Mouse (Mus musculus): ENCODE results near the gene Ttc28.
"Not testable (repeated sequence)": the region's sequence is repeated elsewhere in the genome, so short reads cannot be mapped to it uniquely, and the experiment has no call there.

Gene Ttc28

DNA sequence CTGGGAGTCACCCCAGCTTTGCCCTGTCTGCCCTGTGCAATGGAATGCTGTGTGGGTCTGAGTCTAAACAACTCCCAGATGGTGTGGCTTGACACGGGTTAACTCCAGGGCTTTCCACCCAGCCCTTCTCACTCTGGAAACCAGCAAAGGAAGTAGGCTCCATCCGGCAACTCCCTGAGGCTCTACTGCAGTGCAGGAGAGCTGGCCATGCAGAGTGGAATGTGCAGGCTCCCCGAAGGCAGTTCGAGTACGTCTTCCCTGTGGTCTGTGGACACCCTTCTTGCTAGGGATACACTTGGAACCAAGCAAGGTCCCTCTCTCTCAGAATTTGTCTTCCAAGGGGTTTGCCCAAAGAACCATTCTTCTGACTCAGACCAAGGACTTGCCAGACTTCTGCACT, 348.2 kb downstream of the Ttc28 start:
- in situ Hi-C loops (cut with MboI; ENCODE audit: low pct_unique_long_range_greater_than_20kb in 1 of 2, low sequenced_read_pairs in 2 of 2, unreplicated experiment in 1 of 2), result no loop called here

DNA sequence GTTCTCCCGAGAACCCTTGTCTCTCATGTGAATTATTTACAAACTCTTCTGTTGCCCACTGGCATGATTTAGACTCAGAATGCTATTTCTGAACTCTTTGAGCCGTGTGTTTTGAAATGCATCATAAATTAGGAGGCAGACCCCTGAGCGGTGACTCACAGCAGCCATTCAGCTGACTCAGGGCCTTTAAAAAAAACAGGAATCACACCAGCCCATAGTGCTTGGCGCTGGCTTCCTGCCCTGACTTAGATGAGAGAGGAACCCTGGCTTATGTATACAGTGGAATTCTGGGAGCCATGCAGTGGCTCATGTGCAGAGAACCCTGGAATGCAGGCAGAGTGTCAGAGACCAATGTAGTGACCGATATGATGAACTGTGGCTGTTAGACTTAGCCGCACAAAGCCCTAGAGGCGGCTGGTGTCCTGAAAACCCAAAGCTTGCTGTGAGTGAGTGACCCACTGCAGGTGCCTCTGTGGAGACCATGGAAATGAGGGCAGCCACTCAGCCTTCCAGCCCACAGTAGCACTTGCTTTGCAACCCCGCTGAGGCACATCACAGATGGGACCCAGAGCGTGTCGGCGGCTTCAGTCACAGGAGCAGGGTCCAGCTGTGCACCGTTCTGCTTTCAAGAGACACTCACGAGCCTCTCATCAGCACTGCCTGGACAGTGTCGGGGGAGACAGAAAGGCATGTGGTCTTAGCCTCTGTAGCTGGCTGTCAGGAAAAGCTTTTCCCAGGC, 348.9 kb downstream of the Ttc28 start:
- in situ Hi-C loops (cut with MboI; ENCODE audit: low pct_unique_long_range_greater_than_20kb in 1 of 2, low sequenced_read_pairs in 2 of 2, unreplicated experiment in 1 of 2), result no loop called here

DNA sequence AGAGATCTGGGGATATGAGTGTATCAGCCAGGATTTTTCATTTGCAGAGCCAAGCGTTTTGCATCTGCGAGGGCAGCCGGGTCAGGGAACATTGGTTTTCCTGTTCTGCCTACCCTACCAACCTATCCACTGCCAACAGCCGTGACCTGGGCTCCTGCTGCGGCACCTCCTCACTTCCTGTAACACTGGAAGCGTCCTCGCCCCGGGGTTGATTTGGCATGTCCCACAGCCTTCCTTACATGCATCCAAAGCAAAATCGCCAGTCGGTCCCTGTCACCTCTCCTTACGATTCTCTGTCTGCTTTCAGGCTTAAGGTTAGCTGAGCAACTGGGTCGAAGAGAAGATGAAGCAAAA, 349.4 kb downstream of the Ttc28 start:
- in situ Hi-C loops (cut with MboI; ENCODE audit: low pct_unique_long_range_greater_than_20kb in 1 of 2, low sequenced_read_pairs in 2 of 2, unreplicated experiment in 1 of 2), result no loop called here

DNA sequence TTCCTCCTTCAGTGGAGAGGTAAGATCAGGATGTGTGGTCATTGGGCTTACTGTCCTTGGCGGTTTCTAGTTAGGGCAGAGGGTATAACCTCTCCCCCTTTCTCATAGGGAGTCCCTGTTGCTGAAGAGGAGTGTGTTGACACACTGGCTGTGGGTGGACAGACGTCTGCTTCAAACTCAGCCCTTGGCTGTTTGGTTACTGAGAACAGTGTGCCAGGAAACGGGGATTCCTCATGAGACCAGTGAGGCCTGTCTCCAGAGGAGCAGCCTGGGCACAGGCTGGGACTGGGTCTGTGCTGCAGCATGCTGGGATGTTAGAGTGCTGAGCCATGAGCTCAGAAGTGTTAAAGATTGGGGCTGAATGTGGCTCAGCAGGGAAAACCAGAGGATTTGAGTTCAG, 350.1 kb downstream of the Ttc28 start:
- in situ Hi-C loops (cut with MboI; ENCODE audit: low pct_unique_long_range_greater_than_20kb in 1 of 2, low sequenced_read_pairs in 2 of 2, unreplicated experiment in 1 of 2), result no loop called here

DNA sequence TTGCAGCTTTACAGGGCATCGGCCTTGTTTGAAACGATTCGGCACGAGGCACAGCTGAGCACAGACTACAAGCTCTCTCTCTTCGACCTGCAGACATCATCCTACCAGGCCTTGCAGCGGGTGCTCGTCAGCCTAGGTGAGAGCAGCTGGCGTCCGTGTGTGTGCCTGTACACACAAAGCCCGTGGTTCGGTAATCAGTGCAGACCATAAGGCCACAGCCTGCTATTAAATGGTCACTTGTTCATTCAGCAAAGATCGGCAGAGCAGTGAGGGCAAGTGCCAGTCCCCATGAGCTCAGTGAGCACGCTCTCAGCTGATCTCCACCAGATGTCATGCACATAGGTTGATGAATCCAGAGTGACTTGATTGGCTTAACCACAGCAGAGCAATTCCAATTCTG, 351.4 kb downstream of the Ttc28 start:
- in situ Hi-C loops (cut with MboI; ENCODE audit: low pct_unique_long_range_greater_than_20kb in 1 of 2, low sequenced_read_pairs in 2 of 2, unreplicated experiment in 1 of 2), result no loop called here

DNA sequence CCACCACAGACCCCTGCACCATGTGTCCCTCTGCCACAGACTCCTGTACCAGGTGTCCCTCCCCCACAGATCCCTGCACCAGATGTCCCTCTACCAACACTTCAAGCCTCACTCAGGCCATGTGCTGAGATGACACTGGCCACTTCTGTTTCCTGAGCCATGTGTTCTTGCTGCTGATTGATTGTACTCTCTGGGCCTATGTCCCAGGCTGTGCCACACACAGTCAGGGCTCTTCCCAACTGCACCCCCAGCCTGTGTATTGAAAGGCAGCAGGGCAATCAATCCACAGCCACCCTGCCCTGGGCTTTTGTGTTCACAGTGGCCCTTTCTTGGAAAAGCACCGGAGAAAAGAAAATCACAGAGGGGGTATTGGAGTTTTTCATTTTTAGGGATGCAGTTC, 352.2 kb downstream of the Ttc28 start:
- in situ Hi-C loops (cut with MboI; ENCODE audit: low pct_unique_long_range_greater_than_20kb in 1 of 2, low sequenced_read_pairs in 2 of 2, unreplicated experiment in 1 of 2), result no loop called here

DNA sequence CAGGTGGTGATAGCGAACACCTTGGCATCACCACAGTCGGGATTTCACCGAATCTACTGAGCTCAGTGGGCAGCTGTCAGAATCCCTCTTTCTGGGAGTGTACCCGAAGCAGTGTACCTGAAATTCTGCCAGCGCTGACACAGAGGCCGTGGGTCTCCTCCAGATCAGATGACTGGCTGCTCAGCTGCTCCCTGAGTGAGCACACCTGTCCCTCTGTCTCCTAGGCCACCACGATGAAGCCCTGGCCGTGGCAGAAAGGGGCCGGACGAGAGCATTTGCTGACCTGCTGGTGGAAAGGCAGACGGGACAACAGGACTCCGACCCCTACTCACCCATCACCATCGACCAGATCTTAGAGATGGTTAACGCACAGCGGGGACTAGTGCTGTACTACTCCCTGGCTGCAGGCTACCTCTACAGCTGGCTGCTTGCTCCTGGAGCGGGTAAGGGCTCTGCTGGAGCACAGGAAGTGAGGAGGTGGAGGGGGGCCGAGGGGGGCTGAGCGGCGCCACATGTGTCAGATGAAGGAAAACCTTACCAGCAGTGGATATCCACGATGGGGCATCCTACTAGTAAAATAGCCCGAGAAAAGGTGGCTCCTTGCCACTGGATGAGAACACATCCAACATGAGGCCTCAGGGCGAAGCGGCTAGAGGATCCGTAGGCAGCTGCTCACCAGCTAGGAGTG, 353.6 kb downstream of the Ttc28 start:
- in situ Hi-C loops (cut with MboI; ENCODE audit: low pct_unique_long_range_greater_than_20kb in 1 of 2, low sequenced_read_pairs in 2 of 2, unreplicated experiment in 1 of 2), result no loop called here

DNA sequence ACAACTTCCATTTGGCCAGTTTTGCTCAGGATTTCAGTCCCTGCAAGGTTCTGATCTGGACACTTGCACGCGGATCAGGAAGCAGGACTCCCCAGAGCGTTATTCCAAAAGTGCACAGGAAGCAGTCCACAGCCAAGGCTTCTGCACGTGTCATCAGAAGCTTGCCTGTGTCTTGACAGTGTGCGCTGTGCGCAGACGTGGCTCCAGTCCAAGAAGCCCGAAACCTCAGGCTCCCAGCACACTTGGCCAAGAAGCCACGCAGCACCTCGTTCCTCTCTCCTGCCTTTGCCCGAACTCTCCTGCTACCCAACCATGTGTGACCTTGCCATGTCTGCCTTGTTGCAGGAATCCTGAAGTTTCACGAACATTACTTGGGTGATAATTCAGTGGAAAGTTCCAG, 355.5 kb downstream of the Ttc28 start:
- in situ Hi-C loops (cut with MboI; ENCODE audit: low pct_unique_long_range_greater_than_20kb in 1 of 2, low sequenced_read_pairs in 2 of 2, unreplicated experiment in 1 of 2), result no loop called here

DNA sequence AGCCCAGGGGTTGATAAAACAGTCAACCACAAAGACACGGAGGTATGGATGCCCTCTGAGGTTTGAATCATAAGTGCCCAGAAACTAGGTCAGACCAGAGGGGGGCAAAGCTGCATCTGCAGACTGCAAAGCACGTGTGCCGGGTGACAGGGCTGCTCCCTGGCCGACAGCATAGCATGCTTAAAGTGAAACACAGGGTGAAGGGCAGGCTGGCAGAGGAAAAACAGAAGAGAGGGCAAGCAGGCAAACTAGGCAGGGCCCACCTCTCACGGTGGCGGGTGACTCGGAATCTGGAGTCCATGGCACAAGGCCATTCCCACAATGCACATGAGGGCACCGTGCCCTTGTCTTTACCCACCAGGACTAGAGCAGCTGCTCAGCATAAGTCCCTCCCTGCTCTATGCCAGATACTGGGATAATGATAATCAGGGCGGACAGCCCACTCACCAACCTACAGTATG, 357.6 kb downstream of the Ttc28 start:
- in situ Hi-C loops (cut with MboI; ENCODE audit: low pct_unique_long_range_greater_than_20kb in 1 of 2, low sequenced_read_pairs in 2 of 2, unreplicated experiment in 1 of 2), result no loop called here

DNA sequence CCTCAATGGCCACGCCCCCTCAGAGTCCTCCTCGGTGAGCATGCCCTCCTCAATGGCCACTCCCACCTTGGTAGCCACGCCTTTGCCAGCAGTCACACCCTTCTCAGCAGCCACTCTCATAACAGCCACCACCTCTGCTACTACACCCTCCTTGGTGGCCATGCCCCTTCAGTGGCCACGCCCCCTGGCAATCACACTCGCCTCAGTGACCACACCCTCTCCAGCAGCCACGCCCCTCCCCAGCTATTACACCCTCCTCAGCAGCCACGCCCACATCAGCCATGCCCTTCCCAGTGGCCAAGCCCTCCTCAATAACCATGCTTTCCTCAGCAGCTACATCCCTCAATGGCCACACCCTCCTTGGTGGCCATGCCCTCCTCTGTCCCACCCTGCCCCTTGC, 359.6 kb downstream of the Ttc28 start:
- in situ Hi-C loops (cut with MboI; ENCODE audit: low pct_unique_long_range_greater_than_20kb in 1 of 2, low sequenced_read_pairs in 2 of 2, unreplicated experiment in 1 of 2), result no loop called here

DNA sequence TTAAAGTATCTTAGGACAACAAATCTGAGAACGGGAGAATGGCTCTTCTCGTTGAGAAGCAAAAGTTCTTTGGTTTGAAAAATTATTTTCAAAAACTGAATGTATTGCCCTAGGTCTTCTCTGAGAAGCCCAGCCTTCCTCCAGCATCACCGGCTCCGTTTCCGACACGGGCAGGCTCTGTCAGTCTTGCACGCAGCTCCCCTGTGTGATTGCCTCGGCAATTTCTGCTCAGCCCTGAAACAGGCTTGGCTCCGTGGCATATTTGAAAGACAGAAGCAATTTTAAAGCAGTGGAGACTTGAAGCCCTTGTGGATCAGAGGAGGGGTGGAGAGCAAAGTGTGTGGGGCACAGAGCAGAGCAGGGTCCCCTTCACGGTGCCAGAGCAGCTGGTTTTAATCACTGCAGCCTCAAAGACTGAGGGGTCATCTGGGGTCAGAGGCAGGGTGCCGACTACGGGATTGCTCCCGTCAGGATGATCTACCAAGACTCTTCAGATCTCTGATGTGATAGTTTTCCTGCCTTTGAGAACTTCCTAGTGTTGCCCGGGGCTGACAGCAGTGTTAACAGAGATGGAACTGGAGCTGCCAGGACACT, 363.9 kb downstream of the Ttc28 start:
- in situ Hi-C loops (cut with MboI; ENCODE audit: low pct_unique_long_range_greater_than_20kb in 1 of 2, low sequenced_read_pairs in 2 of 2, unreplicated experiment in 1 of 2), result no loop called here

DNA sequence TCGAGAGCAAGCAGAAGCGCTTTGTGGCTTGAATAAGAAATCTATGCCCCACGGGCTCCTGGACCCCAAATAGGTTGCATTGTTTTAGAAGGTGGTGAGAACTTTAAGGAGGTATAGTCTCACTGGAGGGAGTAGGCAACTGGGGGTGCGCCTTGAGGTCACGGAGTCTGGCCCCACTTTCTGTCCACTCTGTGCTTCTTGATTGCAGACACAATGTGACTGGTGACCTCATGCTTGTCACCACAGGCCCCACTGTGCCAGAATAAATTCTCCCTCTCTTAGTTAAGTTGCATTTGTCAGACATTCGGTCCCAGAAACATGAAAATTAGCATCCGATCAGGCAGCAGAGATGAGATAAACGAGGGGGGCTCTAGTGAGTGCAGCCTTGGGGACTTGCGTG, 364.5 kb downstream of the Ttc28 start:
- in situ Hi-C loops (cut with MboI; ENCODE audit: low pct_unique_long_range_greater_than_20kb in 1 of 2, low sequenced_read_pairs in 2 of 2, unreplicated experiment in 1 of 2), result no loop called here

DNA sequence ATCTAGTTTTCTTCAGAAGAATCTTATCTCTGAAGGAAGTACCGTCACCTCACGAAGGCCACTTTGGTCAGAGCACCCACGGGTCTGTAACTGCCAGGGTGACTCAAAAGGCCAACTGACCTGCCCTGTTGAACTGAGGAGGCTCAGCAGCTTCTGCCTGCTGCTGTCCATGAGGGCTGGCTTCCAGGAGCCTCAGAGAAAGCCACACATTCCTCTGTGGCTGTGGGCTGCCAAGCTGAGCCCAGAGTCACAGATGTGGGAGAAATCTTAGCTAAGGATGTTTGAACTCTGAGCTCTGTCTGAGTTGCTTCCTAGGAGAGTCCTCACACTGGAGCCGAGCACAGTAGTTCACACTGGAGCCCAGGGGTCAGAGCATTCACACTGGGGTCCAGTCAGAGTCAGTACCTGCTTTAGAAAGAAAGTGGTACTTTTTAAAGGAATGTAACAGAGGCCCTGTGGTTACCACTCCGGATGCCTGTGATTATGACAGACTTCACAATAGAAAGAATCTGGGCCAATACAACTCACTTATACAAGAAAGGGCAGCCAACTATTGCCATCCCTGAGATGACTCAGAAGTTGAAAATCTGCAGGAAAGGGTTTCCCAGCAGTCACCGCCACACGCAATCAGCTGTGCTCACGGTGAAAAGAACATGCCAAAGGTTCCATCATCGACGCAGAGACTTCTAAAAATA, 368.1 kb downstream of the Ttc28 start:
- in situ Hi-C loops (cut with MboI; ENCODE audit: low pct_unique_long_range_greater_than_20kb in 1 of 2, low sequenced_read_pairs in 2 of 2, unreplicated experiment in 1 of 2), result no loop called here

DNA sequence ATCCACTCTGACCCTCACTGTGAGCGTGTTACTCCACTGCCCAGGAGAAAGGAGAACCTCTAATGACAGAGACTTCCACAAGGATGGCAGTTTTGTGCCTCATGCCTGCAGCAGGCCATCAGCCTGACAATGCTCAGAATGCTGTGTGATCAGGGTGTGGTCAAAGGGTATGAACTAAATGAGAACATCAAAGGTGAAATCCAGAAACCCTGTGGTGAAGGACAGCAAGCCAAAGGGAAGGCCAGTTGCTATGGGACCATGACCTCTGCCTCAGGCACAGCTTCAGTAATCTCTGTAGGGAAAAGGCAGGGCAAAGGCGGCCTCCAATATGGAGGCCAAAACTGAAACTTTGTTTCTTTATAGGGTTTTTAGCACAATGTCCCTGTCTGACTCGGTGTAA, 372.5 kb downstream of the Ttc28 start:
- in situ Hi-C loops (cut with MboI; ENCODE audit: low pct_unique_long_range_greater_than_20kb in 1 of 2, low sequenced_read_pairs in 2 of 2, unreplicated experiment in 1 of 2), result no loop called here

DNA sequence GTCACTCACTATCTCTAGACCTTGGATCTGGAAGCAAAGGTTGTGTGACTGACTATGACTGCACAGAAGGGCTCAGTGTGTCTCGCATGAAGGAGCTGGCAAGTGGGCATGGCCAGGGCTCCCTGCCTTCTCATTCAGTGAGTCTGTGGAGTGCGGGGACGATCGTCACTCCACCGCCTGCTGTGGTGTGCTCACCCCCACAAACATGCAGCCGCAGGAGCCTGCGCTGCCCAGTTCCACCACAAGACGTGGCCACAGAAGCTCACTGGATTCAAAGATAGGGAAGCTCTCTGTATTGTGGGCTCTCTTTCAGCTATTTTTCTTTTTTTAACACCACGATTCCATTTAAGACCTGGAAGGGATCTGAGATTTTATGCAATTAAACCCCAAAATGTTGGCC, 374.8 kb downstream of the Ttc28 start:
- in situ Hi-C loops (cut with MboI; ENCODE audit: low pct_unique_long_range_greater_than_20kb in 1 of 2, low sequenced_read_pairs in 2 of 2, unreplicated experiment in 1 of 2), result no loop called here

DNA sequence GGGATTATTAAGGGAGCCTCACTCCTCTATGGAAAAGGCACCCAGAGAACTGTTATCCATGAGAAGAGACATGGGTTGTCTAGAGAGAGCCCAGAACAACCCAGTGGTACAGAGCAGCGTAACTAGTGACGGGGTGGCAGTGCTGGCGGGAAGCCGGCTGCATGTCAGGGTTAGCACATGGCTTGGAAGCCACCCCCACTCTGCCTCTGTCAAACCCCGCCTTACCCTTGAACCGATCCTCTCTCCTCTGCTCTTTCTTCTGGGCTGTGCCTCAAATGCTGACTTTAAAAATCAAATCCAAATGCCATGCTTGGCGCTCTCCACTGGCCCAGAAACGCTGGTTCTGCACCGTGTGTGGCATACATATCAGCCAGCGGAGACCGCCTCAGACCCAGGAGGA, 375.2 kb downstream of the Ttc28 start:
- in situ Hi-C loops (cut with MboI; ENCODE audit: low pct_unique_long_range_greater_than_20kb in 1 of 2, low sequenced_read_pairs in 2 of 2, unreplicated experiment in 1 of 2), result no loop called here

DNA sequence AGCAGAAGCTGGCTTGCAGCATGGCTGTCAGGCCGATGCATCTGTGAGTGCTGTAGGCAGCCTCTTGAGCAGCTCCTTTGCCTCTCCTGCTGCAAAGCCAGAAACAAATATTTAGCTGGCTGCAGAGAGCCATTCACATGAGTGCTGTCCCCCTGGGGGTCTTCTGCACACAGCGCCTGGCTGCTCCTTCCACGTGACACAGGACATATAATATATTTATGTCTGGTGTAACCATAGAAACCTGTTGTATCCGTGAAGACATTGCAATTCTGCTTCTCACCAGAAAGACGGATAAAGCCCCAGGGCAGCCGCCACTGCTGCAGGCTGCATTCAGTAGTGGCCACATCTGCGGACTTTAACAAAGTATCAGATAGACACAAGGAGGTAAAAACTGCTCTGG, 376.6 kb downstream of the Ttc28 start:
- in situ Hi-C loops (cut with MboI; ENCODE audit: low pct_unique_long_range_greater_than_20kb in 1 of 2, low sequenced_read_pairs in 2 of 2, unreplicated experiment in 1 of 2), result no loop called here

DNA sequence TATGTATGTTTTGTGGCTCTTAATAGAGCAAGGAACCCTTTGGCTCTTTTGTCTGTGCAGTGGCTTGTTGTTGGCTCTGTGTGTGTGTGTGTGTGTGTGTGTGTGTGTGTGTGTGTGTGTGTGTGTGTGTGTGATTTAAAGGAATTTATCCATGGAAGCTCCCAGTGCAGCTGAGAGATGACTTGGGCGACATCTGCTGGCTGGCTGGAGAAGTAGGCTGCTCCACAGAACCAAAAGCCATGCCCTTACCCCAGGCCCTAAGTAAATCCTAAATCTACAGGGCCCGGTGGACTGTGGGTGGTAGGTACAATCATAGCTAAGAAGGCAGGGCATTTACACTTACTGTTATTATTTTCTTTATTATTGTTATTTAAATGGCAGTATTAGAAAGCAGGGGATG, 377.5 kb downstream of the Ttc28 start:
- in situ Hi-C loops (cut with MboI; ENCODE audit: low pct_unique_long_range_greater_than_20kb in 1 of 2, low sequenced_read_pairs in 2 of 2, unreplicated experiment in 1 of 2), result no loop called here

DNA sequence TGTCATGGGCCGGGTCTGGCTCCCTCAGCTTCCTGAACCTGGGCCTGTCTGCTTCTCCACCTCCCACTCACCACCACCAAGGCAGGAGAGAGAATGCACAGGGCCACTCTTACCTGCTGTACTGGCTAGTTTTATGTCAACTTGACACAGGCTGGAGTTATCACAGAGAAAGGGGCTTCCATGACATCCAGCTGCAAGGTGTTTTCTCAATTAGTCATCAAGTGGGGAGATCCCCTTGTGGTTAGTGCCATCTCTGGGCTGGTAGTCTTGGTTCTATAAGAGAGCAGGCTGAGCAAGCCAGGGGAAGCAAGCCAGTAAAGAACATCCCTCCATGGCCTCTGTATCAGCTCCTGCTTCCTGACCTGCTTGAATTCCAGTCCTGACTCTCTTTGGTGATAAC, 381.6 kb downstream of the Ttc28 start:
- in situ Hi-C loops (cut with MboI; ENCODE audit: low pct_unique_long_range_greater_than_20kb in 1 of 2, low sequenced_read_pairs in 2 of 2, unreplicated experiment in 1 of 2), result not testable (repeated sequence)
